Mouse (Mus musculus) hindbrain, embryonic 12.5 days (tissue): ENCODE data around the gene Gm1140. TPM values are rescaled to one million over a fixed set of nuclear protein-coding genes. Genes with fewer than 3 reads are reported as not detected.
"Not testable (repeated sequence)": the region's sequence is repeated elsewhere in the genome, so short reads cannot be mapped to it uniquely, and the experiment has no call there.

ENCODE experiments used
- ATAC-seq: fragments of 200-750 bp; cut with Nextera tagmentation; 2 replicates; pipeline ENCODE4 v1.8.0; 2017; ENCODE audit warnings: moderate TSS enrichment; ENCODE audit not compliant: low FRiP score
- H3K27ac ChIP-seq: fragments of 300-500 bp; sonication (generic); 2 replicates; pipeline ENCODE4 v1.5.1; 2016; ENCODE audit warnings: mild to moderate bottlenecking
- H3K27me3 ChIP-seq: fragments of 300-500 bp; sonication (generic); 2 replicates; pipeline ENCODE4 v1.6.1; 2016; ENCODE audit warnings: mild to moderate bottlenecking
- H3K36me3 ChIP-seq: fragments of 300-500 bp; sonication (generic); 2 replicates; pipeline ENCODE4 v1.6.1; 2016; ENCODE audit warnings: mild to moderate bottlenecking
- H3K4me1 ChIP-seq: fragments of 300-500 bp; sonication (generic); 2 replicates; pipeline ENCODE4 v1.6.1; 2016
- H3K4me2 ChIP-seq: fragments of 300-500 bp; sonication (generic); replicated peaks from 2 replicates; pipeline ENCODE4 v1.6.1; 2016; ENCODE audit warnings: mild to moderate bottlenecking
- H3K4me3 ChIP-seq: fragments of 300-500 bp; sonication (generic); 2 replicates; pipeline ENCODE4 v1.5.1; 2016; ENCODE audit warnings: mild to moderate bottlenecking
- H3K9ac ChIP-seq: fragments of 300-500 bp; sonication (generic); 2 replicates; pipeline ENCODE4 v1.6.1; 2016; ENCODE audit warnings: mild to moderate bottlenecking, moderate library complexity
- H3K9me3 ChIP-seq: fragments of 300-500 bp; sonication (generic); replicated peaks from 2 replicates; pipeline ENCODE4 v1.6.1; 2016; ENCODE audit warnings: mild to moderate bottlenecking
- WGBS: fragments of 180-500 bp; shearing (Covaris S2); methylation state at CpG from one replicate; pipeline ENCODE4 v1.1.7; 2016; 5-methylcytosine and 5-hydroxymethylcytosine counted together
- polyA plus RNA-seq: library from polyadenylated mRNA; unstranded; fragments of >200 nt; fragmentation: Nextera tagmentation; extraction: Ambion mirVana; gene quantifications from 2 replicates; pipeline ENCODE4 v1.2.1, GENCODE M21; 2016

Gm1140 gene
- polyA plus RNA-seq = not detected in 2 replicates

- not testable (repeated sequence) for H3K9me3 ChIP-seq, H3K9ac ChIP-seq
- 97% methylated on average over 3 of the region's 11 CpGs for WGBS
Observed at GRCm38 (mm10) chrX:67693462-67693861, at the start of gene Gm1140. Gene Gm1140 (minus strand): TSS chrX:67693562.

GRCm38 (mm10) chrX:67695398-67695797 lies 2.0 kb upstream of the Gm1140 start, which contains the start of gene Gm14692:
Gene Gm14692 (plus strand): TSS chrX:67695698.
- H3K4me1 ChIP-seq, H3K27ac ChIP-seq, ATAC-seq, H3K4me2 ChIP-seq, H3K9me3 ChIP-seq, H3K9ac ChIP-seq, H3K36me3 ChIP-seq, H3K4me3 ChIP-seq, H3K27me3 ChIP-seq: not testable (repeated sequence)
- 80% methylated on average over 5 of the region's 10 CpGs for WGBS

More at GRCm38 (mm10) chrX:67693462-67693861, at the start of gene Gm1140:
- H3K4me2 ChIP-seq, H3K36me3 ChIP-seq, H3K4me3 ChIP-seq, H3K27ac ChIP-seq, ATAC-seq, H3K27me3 ChIP-seq, H3K4me1 ChIP-seq: not testable (repeated sequence)

Other genes starting within 250 kb of the Gm1140 start
- gene Gm14692, start 2.1 kb upstream of the Gm1140 start, polyA plus RNA-seq = not detected in 2 replicates
- gene 4933436I01Rik, start 227.9 kb upstream of the Gm1140 start, polyA plus RNA-seq = not detected in 2 replicates